Mouse (Mus musculus) testis, adult 2 months (tissue): Measurements from ENCODE around the gene Gm37240.

Experiments
- CTCF ChIP-seq: fragments of 200-500 bp; IDR thresholded peaks from 2 replicates; pipeline ENCODE4 v1.5.1; 2012; ENCODE audit warnings: low read depth, mild to moderate bottlenecking, inconsistent platforms, low read length, moderate library complexity; ENCODE audit not compliant: control insufficient read depth, insufficient read depth, insufficient replicate concordance
- POLR2A ChIP-seq: fragments of 200-500 bp; IDR thresholded peaks from 2 replicates; pipeline ENCODE4 v1.6.1; 2012; ENCODE audit warnings: low read depth, mild to moderate bottlenecking, inconsistent platforms, low read length, moderate library complexity; ENCODE audit not compliant: control insufficient read depth

DNA sequence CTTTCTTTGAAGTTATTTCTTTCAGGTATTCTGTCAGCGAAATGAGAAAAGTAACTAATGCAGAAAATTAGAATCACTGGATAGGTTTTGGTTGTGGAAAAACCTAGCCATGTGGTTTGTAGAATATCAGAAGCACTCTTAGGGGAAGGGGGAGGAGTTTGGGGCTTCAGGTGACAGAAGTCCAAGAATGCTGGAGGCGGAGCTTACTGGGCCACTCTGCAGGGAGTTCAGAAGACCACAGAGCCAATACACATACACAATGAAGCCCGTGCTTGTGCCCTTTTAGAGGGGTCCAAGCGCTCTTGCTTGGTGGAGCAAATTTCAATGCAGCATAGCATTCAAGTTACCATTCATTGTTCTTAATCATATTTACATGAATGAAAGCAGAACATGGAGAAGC, 138.5 kb downstream of the Gm37240 start:
- TF ChIP-seq CTCF: no peak
- no peak for TF ChIP-seq POLR2A
